Mouse (Mus musculus) monocyte, adult 5-6 weeks (primary cell): Measurements from ENCODE around the gene Cntfr. TPM values are rescaled to one million over a fixed set of nuclear protein-coding genes. Genes with fewer than 3 reads are reported as not detected.
"Not testable (repeated sequence)": the region's sequence is repeated elsewhere in the genome, so short reads cannot be mapped to it uniquely, and the experiment has no call there.

ENCODE experiments used
- ATAC-seq: fragments of 153-309, 156-312 bp; replicated peaks from 2 replicates; pipeline ENCODE4 v1.8.0; 2017; ENCODE audit warnings: mild to moderate bottlenecking; ENCODE audit not compliant: low TSS enrichment, insufficient number of reproducible peaks, severe bottlenecking, poor library complexity, low FRiP score
- total RNA-seq: library from RNA; stranded (forward); fragments of 200-1000, 200-491, 200-594 nt; gene quantifications from 3 replicates; pipeline ENCODE4 v1.2.3, GENCODE M21; 2017

The Cntfr gene
- total RNA-seq, 1 experiment from 2014 or later: not detected

GRCm38 (mm10) chr4:41712421-41713196 lies 15.7 kb upstream of the Cntfr start:
- ATAC-seq: 0 out of 2 replicates have a peak, but pooled peaks have one; percentile 6

- no peak for ATAC-seq
Observed at GRCm38 (mm10) chr4:41711705-41712375, 15.0 kb upstream of the Cntfr start.

GRCm38 (mm10) chr4:41710229-41710628 lies 13.3 kb upstream of the Cntfr start:
- no peak for ATAC-seq

- no peak for ATAC-seq
Observed at GRCm38 (mm10) chr4:41708192-41708745, 11.4 kb upstream of the Cntfr start.

GRCm38 (mm10) chr4:41707011-41707535 lies 10.2 kb upstream of the Cntfr start:
- ATAC-seq: 0 out of 2 replicates have a peak, but pooled peaks have one; percentile 45

- ATAC-seq: no peak
Observed at GRCm38 (mm10) chr4:41705922-41706754, 9.2 kb upstream of the Cntfr start.

- ATAC-seq: no peak
Observed at GRCm38 (mm10) chr4:41704651-41705050, 7.8 kb upstream of the Cntfr start.

GRCm38 (mm10) chr4:41702226-41702625 lies 5.3 kb upstream of the Cntfr start:
- not testable (repeated sequence) for ATAC-seq

- ATAC-seq: not testable (repeated sequence)
Observed at GRCm38 (mm10) chr4:41700224-41700623, 3.3 kb upstream of the Cntfr start.

- ATAC-seq: not testable (repeated sequence)
Observed at GRCm38 (mm10) chr4:41699783-41700182, 2.9 kb upstream of the Cntfr start, which contains the start of gene Il11ra1. Gene Il11ra1 (plus strand): TSS chr4:41699989.

GRCm38 (mm10) chr4:41698421-41699016 lies 1.6 kb upstream of the Cntfr start:
- ATAC-seq: not testable (repeated sequence)

GRCm38 (mm10) chr4:41696452-41696851 lies 437 bp downstream of the Cntfr start:
- ATAC-seq: not testable (repeated sequence)

GRCm38 (mm10) chr4:41695800-41696199 lies 1.1 kb downstream of the Cntfr start:
- ATAC-seq: not testable (repeated sequence)

- ATAC-seq: not testable (repeated sequence)
Observed at GRCm38 (mm10) chr4:41693511-41693910, 3.4 kb downstream of the Cntfr start.

GRCm38 (mm10) chr4:41690014-41690413 lies 6.9 kb downstream of the Cntfr start:
- ATAC-seq: not testable (repeated sequence)

GRCm38 (mm10) chr4:41688562-41688961 lies 8.3 kb downstream of the Cntfr start:
- not testable (repeated sequence) for ATAC-seq

GRCm38 (mm10) chr4:41685882-41686492 lies 10.9 kb downstream of the Cntfr start:
- not testable (repeated sequence) for ATAC-seq
